Mouse (Mus musculus): ENCODE measurements at regions not wholly inside any gene's neighbourhood (a gene's known extent, or its start where the extent isn't known, plus 50 kb on each side); places are given as distances from the start of the nearest gene placed in this dataset.
A peak's percentile ranks its signal among the peaks of the same experiment; 100 is the strongest.

GRCm38 (mm10) chr12:93549900-93550299 is 1700.9 kb upstream of the Sel1l start:
- no peak for DNase-seq

- DNase-seq: no peak
These were observed 1674.5 kb upstream of the Sel1l start for GRCm38 (mm10) chr12:93523465-93523864.

- DNase-seq: no peak
These were observed 1637.4 kb upstream of the Sel1l start for GRCm38 (mm10) chr12:93486381-93486780.

- no peak for DNase-seq
These were observed 1613.1 kb upstream of the Sel1l start for GRCm38 (mm10) chr12:93462106-93462505.

GRCm38 (mm10) chr12:93449436-93449835 is 1600.5 kb upstream of the Sel1l start:
- DNase-seq: no peak

- no peak for DNase-seq
These were observed 1580.3 kb upstream of the Sel1l start for GRCm38 (mm10) chr12:93429218-93429617.

- no peak for DNase-seq
These were observed 1579.0 kb upstream of the Sel1l start for GRCm38 (mm10) chr12:93427988-93428387.

GRCm38 (mm10) chr12:93416381-93416780 is 1567.4 kb upstream of the Sel1l start:
- DNase-seq: no peak

- no peak for DNase-seq
These were observed 1566.8 kb upstream of the Sel1l start for GRCm38 (mm10) chr12:93415791-93416190.

- no peak for DNase-seq
These were observed 1536.6 kb upstream of the Sel1l start for GRCm38 (mm10) chr12:93385578-93385977.

GRCm38 (mm10) chr12:93342933-93343332 is 1494.0 kb upstream of the Sel1l start:
- DNase-seq: no peak

- DNase-seq: no peak
These were observed 1493.6 kb upstream of the Sel1l start for GRCm38 (mm10) chr12:93342525-93342924.

- no peak for DNase-seq
These were observed 1486.6 kb upstream of the Sel1l start for GRCm38 (mm10) chr12:93335520-93335919.

GRCm38 (mm10) chr12:93312214-93312613 is 1463.3 kb upstream of the Sel1l start:
- DNase-seq: peak in 1 of 2 experiments; percentile 1

GRCm38 (mm10) chr12:93281816-93282215 is 1432.9 kb upstream of the Sel1l start:
- DNase-seq: no peak

GRCm38 (mm10) chr12:93273652-93274051 is 1424.7 kb upstream of the Sel1l start:
- DNase-seq: no peak

GRCm38 (mm10) chr12:93230237-93230636 is 1381.3 kb upstream of the Sel1l start:
- no peak for DNase-seq

GRCm38 (mm10) chr12:93226826-93227225 is 1377.9 kb upstream of the Sel1l start:
- DNase-seq: no peak

GRCm38 (mm10) chr12:93221179-93221922 is 1372.4 kb upstream of the Sel1l start:
- no peak for DNase-seq

- no peak for DNase-seq
These were observed 1358.6 kb upstream of the Sel1l start for GRCm38 (mm10) chr12:93207596-93207995.

GRCm38 (mm10) chr12:93188940-93189339 is 1340.0 kb upstream of the Sel1l start:
- no peak for DNase-seq

- DNase-seq: no peak
These were observed 1324.8 kb upstream of the Sel1l start for GRCm38 (mm10) chr12:93173744-93174143.

- no peak for DNase-seq
These were observed 1311.3 kb upstream of the Sel1l start for GRCm38 (mm10) chr12:93160252-93160651.

GRCm38 (mm10) chr12:93152618-93153245 is 1303.8 kb upstream of the Sel1l start:
- peak; percentile 6 to 13 for DNase-seq

GRCm38 (mm10) chr12:93151530-93151929 is 1302.6 kb upstream of the Sel1l start:
- DNase-seq: no peak

Measured in lung, adult 18-20 months (tissue).